Mouse (Mus musculus): ENCODE data around the gene Jag2. TPM values are rescaled to one million over a fixed set of nuclear protein-coding genes. Genes with fewer than 3 reads are reported as not detected.

Jag2 gene
- polyA plus RNA-seq, 2 experiments: 0.09 to 0.51 TPM

DNA sequence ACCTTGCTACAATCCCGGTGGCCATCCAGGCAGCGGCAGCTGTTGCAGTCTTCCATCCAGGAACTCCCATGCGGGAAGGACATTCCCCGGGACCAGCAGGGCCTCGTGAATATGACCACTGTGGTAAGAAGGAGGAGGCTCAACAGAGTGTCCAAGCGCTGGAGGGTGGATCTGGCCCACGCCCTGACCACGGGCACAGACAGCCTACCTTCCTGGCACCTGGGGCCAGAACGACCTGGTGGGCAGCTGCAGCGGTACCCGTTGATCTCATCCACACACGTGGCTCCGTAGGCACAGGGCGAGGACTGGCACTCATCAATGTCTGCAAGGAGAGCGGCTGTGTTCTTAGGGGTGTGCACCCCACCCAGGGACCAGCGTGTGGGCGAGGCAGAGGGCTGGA, 17.9 kb downstream of the Jag2 start:
- 70% methylated on average over 17 of the region's 17 CpGs for WGBS (ENCODE audit: insufficient replicate concordance)
- DNase-seq (ENCODE audit: low read depth in 3 of 3, low spot score in 3 of 3) (no peak), ATAC-seq (ENCODE audit: insufficient read depth) (no peak)
- TF ChIP-seq CTCF (IDR thresholded peaks at IDR 0.05; ENCODE audit: low read depth): no peak
- TF ChIP-seq EP300 (IDR thresholded peaks at IDR 0.05; ENCODE audit: low read depth): no peak
- Histone ChIP-seq H3K27me3 (ENCODE audit: control insufficient read depth, insufficient read depth, low read length) (no peaks in the 10 kb centered on the region; the same call in 1 of the 2 replicates), H3K4me3 (ENCODE audit: insufficient read depth in 1 of 2, low read depth in 2 of 2, low read length in 2 of 2) (no peak overlapping the region), H3K27ac (no peak overlapping the region), H3K9ac (replicated peaks) (no peak overlapping the region), H3K36me3 (replicated peaks; ENCODE audit: control insufficient read depth, insufficient read depth, low read depth) (no peaks in the 10 kb centered on the region), H3K4me2 (ENCODE audit: low read depth) (no peak overlapping the region), H3K9me3 (ENCODE audit: control insufficient read depth, low read length) (no peaks in the 10 kb centered on the region), H3K4me1 (replicated peaks; ENCODE audit: control insufficient read depth in 2 of 2, insufficient read depth in 2 of 2, low read length in 1 of 2) (no peaks in the 10 kb centered on the region)

DNA sequence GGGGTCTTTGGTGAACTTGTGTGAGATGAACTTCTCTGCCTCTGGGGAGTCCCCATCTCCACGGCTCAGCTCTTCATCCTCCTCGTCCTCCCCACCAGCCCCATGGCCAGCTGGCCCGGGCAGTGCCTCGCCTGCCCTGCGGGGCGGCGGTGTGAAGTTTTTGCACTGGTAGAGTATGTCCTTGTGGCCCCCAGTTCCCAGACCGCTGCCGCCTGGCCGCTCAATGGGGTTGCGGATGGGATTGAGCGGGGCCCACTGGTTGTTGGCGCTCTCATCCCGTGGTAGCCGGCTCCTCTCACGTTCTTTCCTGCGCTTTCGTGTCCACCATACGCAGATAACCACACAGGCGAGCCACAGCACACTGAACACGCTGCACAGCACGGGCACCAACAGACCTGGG, 20.6 kb downstream of the Jag2 start:
- DNase-seq (ENCODE audit: low read depth in 3 of 3, low spot score in 3 of 3) (no peak), ATAC-seq (ENCODE audit: insufficient read depth) (no peak)
- TF ChIP-seq EP300 (IDR thresholded peaks at IDR 0.05; ENCODE audit: low read depth): no peak
- TF ChIP-seq CTCF (IDR thresholded peaks at IDR 0.05; ENCODE audit: low read depth): no peak
- Histone ChIP-seq H3K27me3 (ENCODE audit: control insufficient read depth, insufficient read depth, low read length) (no peaks in the 10 kb centered on the region; the same call in 1 of the 2 replicates), H3K9ac (replicated peaks) (no peak overlapping the region), H3K4me1 (replicated peaks; ENCODE audit: control insufficient read depth in 2 of 2, insufficient read depth in 2 of 2, low read length in 1 of 2) (no peaks in the 10 kb centered on the region), H3K4me2 (ENCODE audit: low read depth) (no peak overlapping the region), H3K27ac (no peak overlapping the region), H3K9me3 (ENCODE audit: control insufficient read depth, low read length) (no peaks in the 10 kb centered on the region), H3K36me3 (replicated peaks; ENCODE audit: control insufficient read depth, insufficient read depth, low read depth) (no peaks in the 10 kb centered on the region), H3K4me3 (ENCODE audit: insufficient read depth in 1 of 2, low read depth in 2 of 2, low read length in 2 of 2) (no peak overlapping the region)
- WGBS (ENCODE audit: insufficient replicate concordance): 82% methylated on average over 22 of the region's 22 CpGs

GRCm38 (mm10) chr12:112905001-112905400, 24.6 kb downstream of the Jag2 start:
- no peak overlapping the region for H3K4me2 ChIP-seq (ENCODE audit: low read depth)
- ATAC-seq (ENCODE audit: insufficient read depth) (no peak), DNase-seq (ENCODE audit: low read depth in 3 of 3, low spot score in 3 of 3) (no peak)
- H3K4me3 ChIP-seq (ENCODE audit: insufficient read depth in 1 of 2, low read depth in 2 of 2, low read length in 2 of 2): no peak overlapping the region
- 63% methylated on average over 5 of the region's 5 CpGs for WGBS (ENCODE audit: insufficient replicate concordance)
- H3K36me3 ChIP-seq (replicated peaks; ENCODE audit: control insufficient read depth, insufficient read depth, low read depth): no peaks in the 10 kb centered on the region
- H3K27me3 ChIP-seq (ENCODE audit: control insufficient read depth, insufficient read depth, low read length): no peaks in the 10 kb centered on the region; the same call in 1 of the 2 replicates
- TF ChIP-seq CTCF (IDR thresholded peaks at IDR 0.05; ENCODE audit: low read depth) (no peak), EP300 (IDR thresholded peaks at IDR 0.05; ENCODE audit: low read depth) (no peak)
- no peaks in the 10 kb centered on the region for H3K4me1 ChIP-seq (replicated peaks; ENCODE audit: control insufficient read depth in 2 of 2, insufficient read depth in 2 of 2, low read length in 1 of 2)
- H3K27ac ChIP-seq: no peak overlapping the region
- H3K9me3 ChIP-seq (ENCODE audit: control insufficient read depth, low read length): no peaks in the 10 kb centered on the region
- H3K9ac ChIP-seq (replicated peaks): no peak overlapping the region

DNA sequence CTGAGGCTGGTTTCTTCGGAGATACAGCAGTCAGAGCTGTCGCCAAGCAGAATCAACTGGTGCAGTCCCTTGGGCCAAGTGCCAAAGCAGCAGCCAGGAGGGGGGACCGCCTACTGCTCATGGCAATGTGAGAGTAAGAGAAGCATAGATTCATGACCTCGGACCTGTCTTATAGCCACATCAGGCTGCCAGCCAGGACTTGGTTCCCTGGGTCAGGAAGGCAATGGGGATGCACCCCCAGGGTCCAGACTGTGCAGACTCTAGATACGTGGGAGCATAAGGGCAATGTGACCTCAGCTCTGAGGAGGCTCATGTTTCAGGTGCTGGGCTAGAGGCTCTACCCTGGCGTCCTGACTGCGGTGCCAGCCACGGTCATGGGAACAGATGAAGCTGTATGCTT, 25.6 kb downstream of the Jag2 start:
- Histone ChIP-seq H3K4me3 (ENCODE audit: insufficient read depth in 1 of 2, low read depth in 2 of 2, low read length in 2 of 2) (no peak overlapping the region), H3K9me3 (ENCODE audit: control insufficient read depth, low read length) (no peaks in the 10 kb centered on the region), H3K27ac (no peak overlapping the region), H3K36me3 (replicated peaks; ENCODE audit: control insufficient read depth, insufficient read depth, low read depth) (no peaks in the 10 kb centered on the region), H3K27me3 (ENCODE audit: control insufficient read depth, insufficient read depth, low read length) (no peaks in the 10 kb centered on the region; the same call in 1 of the 2 replicates), H3K4me1 (replicated peaks; ENCODE audit: control insufficient read depth in 2 of 2, insufficient read depth in 2 of 2, low read length in 1 of 2) (no peaks in the 10 kb centered on the region), H3K9ac (replicated peaks) (no peak overlapping the region), H3K4me2 (ENCODE audit: low read depth) (no peak overlapping the region)
- 67% methylated on average over 8 of the region's 8 CpGs for WGBS (ENCODE audit: insufficient replicate concordance)
- DNase-seq (ENCODE audit: low read depth in 3 of 3, low spot score in 3 of 3) (no peak), ATAC-seq (ENCODE audit: insufficient read depth) (no peak)
- TF ChIP-seq CTCF (IDR thresholded peaks at IDR 0.05; ENCODE audit: low read depth) (no peak), EP300 (IDR thresholded peaks at IDR 0.05; ENCODE audit: low read depth) (no peak)

DNA sequence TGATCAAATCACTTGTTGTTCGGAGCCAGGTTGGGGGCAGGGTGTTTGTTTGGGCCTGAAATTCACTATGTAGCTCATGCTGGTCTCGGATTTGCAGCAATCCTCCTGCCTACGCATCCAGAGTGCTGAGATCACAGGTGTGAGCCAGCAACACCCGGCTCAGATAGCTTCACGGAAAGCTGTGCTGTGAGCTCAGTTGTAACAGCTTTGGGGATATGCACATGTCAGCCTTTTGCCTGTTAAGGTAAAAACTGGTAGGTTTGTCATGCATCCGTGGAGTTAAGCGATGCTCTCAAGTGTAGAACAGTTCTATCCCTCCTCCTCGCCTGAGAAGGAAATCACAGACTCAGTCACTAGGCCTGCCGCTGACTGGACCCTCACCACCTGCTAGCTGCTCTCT, 28.9 kb downstream of the Jag2 start:
- H3K4me3 ChIP-seq (ENCODE audit: insufficient read depth in 1 of 2, low read depth in 2 of 2, low read length in 2 of 2): no peak overlapping the region
- TF ChIP-seq EP300 (IDR thresholded peaks at IDR 0.05; ENCODE audit: low read depth) (no peak), CTCF (IDR thresholded peaks at IDR 0.05; ENCODE audit: low read depth) (no peak)
- H3K4me2 ChIP-seq (ENCODE audit: low read depth): no peak overlapping the region
- no peaks in the 10 kb centered on the region for H3K4me1 ChIP-seq (replicated peaks; ENCODE audit: control insufficient read depth in 2 of 2, insufficient read depth in 2 of 2, low read length in 1 of 2)
- no peak overlapping the region for H3K9ac ChIP-seq (replicated peaks)
- ATAC-seq (ENCODE audit: insufficient read depth): no peak
- no peaks in the 10 kb centered on the region for H3K9me3 ChIP-seq (ENCODE audit: control insufficient read depth, low read length)
- no peak overlapping the region for H3K27ac ChIP-seq
- no peaks in the 10 kb centered on the region for H3K27me3 ChIP-seq (ENCODE audit: control insufficient read depth, insufficient read depth, low read length)
- 65% methylated on average over 9 of the region's 9 CpGs for WGBS (ENCODE audit: insufficient replicate concordance)
- no peaks in the 10 kb centered on the region for H3K36me3 ChIP-seq (replicated peaks; ENCODE audit: control insufficient read depth, insufficient read depth, low read depth)
- DNase-seq (ENCODE audit: low read depth in 3 of 3, low spot score in 3 of 3): no peak
